Mouse (Mus musculus) left cerebral cortex, postnatal 10 days (tissue): ENCODE measurements around the gene Slc7a5. TPM values are rescaled to one million over a fixed set of nuclear protein-coding genes. Genes with fewer than 3 reads are reported as not detected.
A peak's percentile ranks its signal among the peaks of the same experiment; 100 is the strongest.

Source experiments
- DNase-seq, 2 experiments: peaks; one replicate each; pipeline ENCODE4 v3.0.0; 2021 to 2022; ENCODE audit warnings: low spot score in 2 of 2, mixed read lengths in 1 of 2; ENCODE audit errors: extremely low spot score in 1 of 2
- intact Hi-C: fragments of 180-260 bp; cut with DNase I; formaldehyde crosslinking; loops from one replicate; pipeline ENCODE4 v1.15.1; 2025
- total RNA-seq, 2 experiments: library from RNA; stranded (reverse); gene quantifications; 2 replicates each; pipeline ENCODE4 v1.2.3; 2021

The Slc7a5 gene
- total RNA-seq, 2 experiments from 2014 or later, result 132 to 155 TPM

DNA sequence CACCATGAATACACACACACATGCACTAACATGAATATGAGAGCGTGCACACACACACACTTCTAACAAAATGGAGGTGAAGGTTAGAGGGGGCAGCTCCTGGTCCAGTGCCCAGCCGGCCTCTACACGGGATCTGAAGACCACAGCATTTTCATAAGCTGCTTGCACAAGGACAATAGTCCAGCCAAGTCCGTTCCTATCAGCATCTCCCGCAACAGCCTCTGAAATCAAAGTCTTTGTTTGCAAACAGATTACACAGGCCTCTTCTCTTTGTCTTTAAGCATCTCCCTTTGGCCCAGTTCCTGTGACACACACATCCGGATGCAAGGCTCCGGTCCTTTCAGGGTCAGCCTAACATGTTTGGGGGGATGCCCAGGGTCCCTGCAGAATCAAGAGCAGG, 38.6 kb downstream of the Slc7a5 start:
- intact Hi-C loops, result no loop called here
- DNase-seq, result no peak

GRCm38 (mm10) chr8:121868196-121868595, 39.3 kb downstream of the Slc7a5 start:
- DNase-seq, result no peak
- intact Hi-C loops, result no loop called here

- intact Hi-C loops, result no loop called here
- DNase-seq, result no peak
Observed at GRCm38 (mm10) chr8:121865356-121865755, 42.1 kb downstream of the Slc7a5 start.

DNA sequence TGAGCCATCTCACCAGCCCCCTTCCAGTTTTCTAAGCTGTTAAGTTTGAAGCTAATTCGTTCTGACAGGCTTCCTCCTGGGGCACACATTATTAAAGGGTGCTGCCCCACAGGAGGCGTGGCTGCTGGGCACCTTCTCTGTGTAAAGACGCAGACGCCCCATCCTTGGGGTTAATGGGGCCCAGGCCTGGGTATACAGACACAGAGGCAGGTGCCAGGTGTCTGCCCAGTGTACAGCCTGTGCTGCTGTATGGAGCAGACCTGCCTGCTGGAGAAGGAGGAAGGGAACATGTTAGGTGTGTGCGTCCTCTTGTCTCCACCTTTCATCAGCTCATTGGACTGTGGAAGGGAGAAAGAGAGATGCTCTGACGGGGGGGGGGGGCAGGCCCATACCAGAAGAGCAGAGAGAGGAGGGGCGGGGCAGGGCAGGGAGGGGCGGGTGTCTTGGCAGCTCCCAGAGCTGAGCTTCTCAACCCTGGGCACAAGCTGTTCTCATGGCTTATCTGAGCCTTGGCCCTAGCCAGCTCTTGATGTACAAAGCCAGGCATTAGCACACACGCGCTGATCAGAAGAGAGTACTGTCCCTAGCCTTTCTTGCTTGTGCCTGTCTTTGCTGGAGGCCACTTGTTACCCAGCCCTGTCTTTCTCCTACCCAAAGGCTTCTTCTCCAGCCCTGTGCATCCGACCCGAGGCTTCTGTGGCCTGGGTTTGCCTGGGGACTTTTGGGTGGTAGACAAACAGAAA, 45.5 kb downstream of the Slc7a5 start:
- no peak for DNase-seq
- intact Hi-C loops, result no loop called here

DNA sequence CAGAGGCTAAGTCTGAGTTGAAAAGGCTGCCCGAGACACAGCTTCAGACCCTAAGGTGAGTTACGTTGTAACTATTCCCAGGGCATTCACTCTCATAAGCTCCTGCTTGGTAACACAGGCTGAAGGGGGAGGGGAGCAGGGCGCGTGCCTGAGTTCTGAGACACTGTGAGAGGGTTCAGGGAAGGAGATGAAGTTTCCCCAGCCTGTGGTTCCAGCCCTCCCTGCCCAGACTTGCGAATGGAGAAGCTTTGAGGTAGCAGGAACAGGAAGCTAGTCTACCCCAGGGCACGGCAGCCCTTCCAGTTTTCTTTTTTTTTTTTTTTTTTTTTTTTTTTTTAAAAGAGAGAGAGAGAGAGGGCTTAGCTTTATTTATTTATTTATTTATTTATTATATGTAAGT, 46.2 kb downstream of the Slc7a5 start:
- intact Hi-C loops, result no loop called here
- DNase-seq, result peak in 1 of 2 experiments; percentile 28

GRCm38 (mm10) chr8:121857747-121858146, 49.7 kb downstream of the Slc7a5 start:
- peak in 1 of 2 experiments; percentile 26 for DNase-seq
- intact Hi-C loops, result no loop called here

DNA sequence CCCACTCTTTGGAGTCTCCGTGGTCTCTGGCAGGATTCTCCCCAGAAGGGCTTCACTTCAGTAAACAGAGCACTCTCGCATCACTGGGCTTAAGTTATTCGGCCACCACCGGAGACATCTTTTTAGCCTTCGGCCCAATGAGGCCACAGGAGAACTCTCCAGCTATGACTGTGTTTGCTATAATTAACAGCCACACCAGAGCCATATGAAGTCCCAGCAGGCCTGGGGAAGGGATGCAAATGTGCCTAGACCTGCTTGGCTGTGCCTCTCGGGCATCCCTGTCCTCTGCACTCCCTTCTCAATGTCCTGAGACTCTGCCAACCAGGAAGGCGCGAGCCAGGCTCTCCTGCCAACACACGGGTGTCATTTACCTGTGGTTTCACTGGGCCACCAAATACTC, 50.2 kb downstream of the Slc7a5 start:
- no peak for DNase-seq
- intact Hi-C loops, result no loop called here

GRCm38 (mm10) chr8:121856071-121856746, 51.3 kb downstream of the Slc7a5 start:
- DNase-seq, result peak in 1 of 2 experiments; percentile 10

GRCm38 (mm10) chr8:121853586-121853985, 53.9 kb downstream of the Slc7a5 start:
- intact Hi-C loops, result loop anchor here (5.0 kb wide), 1 partner anchor 79 kb away; no protein-coding TSS in a partner anchor

More at GRCm38 (mm10) chr8:121856071-121856746, 51.3 kb downstream of the Slc7a5 start:
- intact Hi-C loops, result no loop called here

DNA sequence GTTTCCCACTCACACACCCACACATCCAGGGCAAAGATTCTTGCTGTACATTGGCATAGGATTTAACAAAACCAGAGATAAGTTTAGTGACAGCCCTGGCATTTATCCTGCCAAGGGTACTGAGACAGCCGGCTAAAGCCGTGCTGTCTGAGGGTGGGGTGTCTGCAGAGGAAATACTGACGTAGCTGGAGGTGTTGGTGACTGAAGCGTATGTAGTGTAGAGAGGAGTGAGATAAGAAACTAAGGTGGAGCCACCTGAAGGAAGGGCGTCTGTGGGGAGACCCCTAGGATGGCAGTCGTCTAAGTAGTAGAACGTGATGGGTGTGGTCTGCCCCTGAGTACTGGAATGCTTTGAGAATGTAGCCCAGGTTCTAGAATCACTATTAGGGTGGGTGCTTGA, 55.0 kb downstream of the Slc7a5 start:
- DNase-seq, result peak in 1 of 2 experiments; percentile 20
- intact Hi-C loops, result loop anchor here (5.0 kb wide), 1 partner anchor 80 kb away; no protein-coding TSS in a partner anchor

More at GRCm38 (mm10) chr8:121853586-121853985, 53.9 kb downstream of the Slc7a5 start:
- peak in 1 of 2 experiments; percentile 29 for DNase-seq

DNA sequence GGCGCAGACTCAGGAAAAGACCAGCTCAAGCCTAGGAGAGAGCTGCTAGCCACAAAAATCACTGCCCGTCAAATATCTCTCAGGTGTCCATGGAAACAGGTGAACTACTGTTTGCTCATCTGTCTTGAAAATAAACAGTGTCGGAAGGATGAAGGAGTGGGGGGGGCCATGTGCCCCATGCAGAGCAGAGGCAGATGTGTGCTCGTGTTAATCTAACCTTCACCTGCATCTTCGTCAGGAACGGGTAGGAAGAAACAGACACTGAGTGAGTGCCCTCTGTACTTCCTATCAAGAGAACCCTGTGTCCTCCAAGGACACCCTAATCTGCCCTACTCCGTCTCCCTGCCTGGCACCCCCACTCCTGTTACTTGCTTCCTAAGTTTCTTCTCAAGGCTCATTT, 55.8 kb downstream of the Slc7a5 start:
- intact Hi-C loops, result loop anchor here (2.0 to 5.0 kb wide), 2 partner anchors 57 to 81 kb away; no protein-coding TSS in a partner anchor
- DNase-seq, result no peak

DNA sequence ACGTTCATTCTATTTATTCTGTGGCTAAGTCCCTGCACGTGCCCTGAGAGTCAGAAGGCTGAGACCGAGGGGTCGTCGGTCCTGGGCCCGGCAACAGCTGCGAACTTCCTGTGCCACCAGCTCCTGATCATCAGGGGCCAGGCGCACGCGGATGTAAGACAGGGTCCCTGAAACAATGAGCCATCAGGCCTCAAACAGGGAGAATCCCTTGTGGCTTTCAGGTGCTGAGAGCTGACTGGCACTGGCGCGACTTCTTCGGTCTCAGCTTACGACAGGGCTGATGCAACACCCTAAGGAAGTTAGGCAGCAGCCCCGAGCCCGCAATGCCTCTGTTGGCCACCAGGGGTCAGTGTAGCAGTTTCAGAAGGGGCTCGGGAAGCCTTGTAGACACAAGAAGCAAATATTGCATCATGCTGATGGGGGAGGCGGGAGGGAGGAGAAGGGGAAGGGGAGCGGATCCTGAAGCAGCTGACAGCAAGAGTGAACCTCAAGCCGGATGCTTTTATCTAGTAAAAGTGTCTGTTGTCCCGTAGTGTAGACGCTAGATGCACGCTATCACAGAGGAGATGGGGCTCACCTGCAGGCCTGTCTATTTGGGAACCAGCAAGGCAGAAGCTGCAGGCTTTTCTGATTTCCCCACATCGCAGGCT, 56.5 kb downstream of the Slc7a5 start:
- intact Hi-C loops, result loop anchor here (2.0 to 5.0 kb wide), 2 partner anchors 58 to 81 kb away; no protein-coding TSS in a partner anchor
- DNase-seq, result peak; percentile 95

GRCm38 (mm10) chr8:121850436-121850820, 57.1 kb downstream of the Slc7a5 start:
- no peak for DNase-seq
- intact Hi-C loops, result loop anchor here (2.0 to 5.0 kb wide), 2 partner anchors 58 to 82 kb away; no protein-coding TSS in a partner anchor

DNA sequence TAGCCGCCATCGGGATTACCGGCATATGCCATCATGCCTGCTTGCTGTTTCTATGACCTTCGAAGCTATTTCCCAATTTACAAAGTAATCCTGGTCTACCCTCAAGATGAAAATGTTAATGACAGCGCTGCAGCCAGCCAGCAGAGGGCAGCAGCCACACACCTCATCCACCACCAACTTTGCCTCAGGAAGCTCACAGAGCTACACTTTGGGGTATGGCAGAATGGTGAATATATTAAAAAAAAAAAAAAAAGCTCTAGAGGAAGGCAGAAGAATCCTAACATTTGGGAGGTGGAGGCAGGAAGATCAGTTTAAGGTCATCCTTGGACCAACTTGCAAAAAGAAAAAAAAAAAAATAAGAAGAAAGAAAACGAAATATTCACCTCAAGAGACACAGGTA, 57.5 kb downstream of the Slc7a5 start:
- DNase-seq, result peak; percentile 67 to 78
- intact Hi-C loops, result loop anchor here (2.0 to 5.0 kb wide), 2 partner anchors 59 to 82 kb away; no protein-coding TSS in a partner anchor

GRCm38 (mm10) chr8:121849303-121849702, 58.2 kb downstream of the Slc7a5 start:
- peak in 1 of 2 experiments; percentile 8 for DNase-seq
- intact Hi-C loops, result no loop called here

- peak in 1 of 2 experiments; percentile 14 for DNase-seq
Observed at GRCm38 (mm10) chr8:121848495-121848894, 59.0 kb downstream of the Slc7a5 start.

GRCm38 (mm10) chr8:121847987-121848386, 59.5 kb downstream of the Slc7a5 start:
- intact Hi-C loops, result no loop called here

More at GRCm38 (mm10) chr8:121848495-121848894, 59.0 kb downstream of the Slc7a5 start:
- intact Hi-C loops, result no loop called here

DNA sequence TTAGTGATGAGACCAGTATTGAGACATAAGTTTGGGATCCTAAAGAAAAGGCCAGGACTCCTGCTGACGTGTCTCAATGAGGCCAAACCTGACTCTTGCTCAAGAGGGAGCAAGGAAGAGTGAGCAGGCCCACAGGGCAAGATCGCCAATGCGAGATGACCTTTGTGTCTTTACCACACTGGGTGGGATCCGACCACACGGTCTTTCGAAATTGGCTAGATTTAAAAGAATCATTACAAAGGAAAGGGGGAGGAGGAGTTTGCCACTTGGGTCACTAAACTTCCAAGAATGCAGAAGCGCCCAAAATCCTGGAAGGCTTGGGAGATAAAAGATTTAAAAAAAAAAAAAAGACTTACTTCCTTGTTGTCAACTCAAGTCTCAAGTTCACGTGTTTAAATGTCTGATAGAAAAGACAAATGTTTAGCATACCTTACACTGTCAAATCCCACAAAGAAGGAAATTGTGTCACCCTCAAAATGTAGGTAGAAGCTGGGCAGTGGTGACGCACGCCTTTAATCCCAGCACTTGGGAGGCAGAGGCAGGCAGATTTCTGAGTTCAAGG, 60.2 kb downstream of the Slc7a5 start:
- intact Hi-C loops, result no loop called here
- DNase-seq, result peak in 1 of 2 experiments; percentile 12

More at GRCm38 (mm10) chr8:121847987-121848386, 59.5 kb downstream of the Slc7a5 start:
- DNase-seq, result peak in 1 of 2 experiments; percentile 5

DNA sequence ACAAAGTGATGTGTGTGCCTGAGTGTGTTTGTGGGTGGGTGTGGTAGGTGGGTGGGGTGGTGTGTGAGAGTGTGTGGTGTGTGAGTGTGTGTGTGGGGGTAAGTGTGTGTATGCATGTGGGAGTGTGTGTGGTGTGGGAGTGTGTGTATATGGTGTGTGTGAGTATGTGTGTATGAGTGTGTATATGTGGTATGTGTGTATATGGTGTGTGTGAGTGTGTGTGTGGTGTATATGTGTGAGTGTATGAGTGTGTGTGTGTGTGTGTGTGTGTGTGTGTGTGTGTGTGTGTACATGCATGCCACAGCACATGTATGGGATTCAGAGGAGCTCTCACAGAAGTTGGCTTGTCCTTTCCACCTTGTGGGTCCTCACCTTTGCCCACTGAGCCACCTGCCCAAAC, 60.7 kb downstream of the Slc7a5 start:
- no peak for DNase-seq
- intact Hi-C loops, result no loop called here
